Mouse (Mus musculus) kidney, postnatal 4 days (tissue): ENCODE measurements around the gene Gm45337.
"Not testable (repeated sequence)": the region's sequence is repeated elsewhere in the genome, so short reads cannot be mapped to it uniquely, and the experiment has no call there.

Source experiments
- DNase-seq, 2 experiments: peaks; one replicate each; pipeline ENCODE4 v3.0.0; 2021; ENCODE audit warnings: mixed read lengths in 2 of 2

Gene Gm45337

DNA sequence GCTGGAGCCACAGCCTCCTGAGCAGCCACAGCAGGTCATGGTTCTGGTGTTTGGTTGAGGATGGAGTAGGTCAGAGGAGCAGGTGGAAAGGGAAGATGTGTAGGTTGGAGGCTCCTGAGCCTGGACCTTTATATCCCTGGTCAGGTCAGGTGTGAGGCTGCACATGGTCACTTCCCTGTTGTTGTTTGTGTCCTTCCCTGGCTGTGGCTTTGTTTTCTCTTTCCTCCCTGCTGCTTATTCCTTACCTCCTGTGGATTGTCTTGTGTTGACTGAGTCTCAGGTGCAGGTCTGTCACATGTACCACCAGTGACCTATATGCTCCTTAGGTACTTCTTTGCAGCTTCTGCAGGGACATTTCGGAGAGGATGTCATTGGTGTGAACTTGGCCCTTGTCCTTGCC is at the start of gene Gm45337:
Gene Gm45337, minus strand, starts transcription at position 101 of the 400 bp plus-strand sequence.
- no peak for DNase-seq

DNA sequence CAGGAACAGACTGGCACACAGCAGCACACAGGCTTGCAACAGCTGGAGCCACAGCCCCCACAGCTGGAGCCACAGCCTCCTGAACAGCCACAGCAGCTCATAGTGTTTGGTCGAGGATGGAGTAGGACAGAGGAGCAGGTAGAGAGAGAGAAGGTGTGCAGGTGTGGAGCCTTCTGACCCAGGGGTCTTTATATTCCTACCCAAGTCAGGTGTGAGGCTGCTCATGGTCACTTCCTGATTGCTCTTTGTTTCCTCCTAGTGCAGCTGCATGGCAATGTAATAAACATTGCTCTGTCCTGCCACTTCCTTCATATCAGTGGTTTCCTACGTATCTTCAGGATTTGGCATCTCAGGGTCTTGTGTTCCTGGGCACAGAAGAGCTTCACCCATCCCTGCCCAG is 45.9 kb upstream of the Gm45337 start, which contains the start of gene Gm10153:
Gene Gm10153, minus strand, starts transcription at position 101 of the 400 bp plus-strand sequence.
- no peak for DNase-seq

DNA sequence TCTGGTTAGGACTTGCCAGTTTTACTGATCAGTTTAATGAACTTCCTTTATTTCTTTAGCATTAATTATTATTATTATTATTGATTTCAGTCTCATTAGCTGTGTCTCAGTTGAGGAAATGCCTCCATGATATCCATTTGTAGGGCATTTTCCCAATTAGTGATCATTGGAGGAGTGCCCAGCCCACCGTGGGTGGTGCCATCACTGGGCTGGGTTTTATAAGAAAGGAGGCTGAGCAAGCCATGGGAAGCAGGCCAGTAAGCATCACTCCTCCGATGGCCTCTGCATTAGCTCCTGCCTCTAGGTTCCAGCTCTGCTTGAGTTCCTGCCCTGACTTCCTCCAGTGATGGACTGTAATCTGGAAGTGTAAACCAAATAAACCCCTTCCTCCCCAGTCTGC is 43.7 kb upstream of the Gm45337 start:
- no peak for DNase-seq

DNA sequence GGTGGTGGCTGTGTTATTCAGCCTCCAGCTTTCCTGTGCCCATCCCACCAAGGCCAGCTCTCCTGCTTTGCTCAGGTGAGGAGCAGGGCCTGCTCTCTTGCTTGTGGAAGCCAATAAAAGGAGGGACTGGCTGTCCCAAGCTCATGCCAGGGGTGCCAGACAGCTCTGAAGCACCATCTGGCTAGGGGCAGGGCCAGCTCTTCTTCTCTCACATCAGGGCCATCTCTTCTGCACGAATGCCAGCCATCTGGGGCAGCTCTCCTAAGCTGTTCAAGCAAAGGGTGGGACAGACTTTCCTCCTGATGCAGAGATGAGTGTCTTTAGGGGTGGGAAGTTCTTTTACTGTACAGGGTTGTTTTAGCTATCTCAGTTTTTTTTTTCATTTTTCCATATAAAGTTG is 36.6 kb upstream of the Gm45337 start:
- no peak for DNase-seq

DNA sequence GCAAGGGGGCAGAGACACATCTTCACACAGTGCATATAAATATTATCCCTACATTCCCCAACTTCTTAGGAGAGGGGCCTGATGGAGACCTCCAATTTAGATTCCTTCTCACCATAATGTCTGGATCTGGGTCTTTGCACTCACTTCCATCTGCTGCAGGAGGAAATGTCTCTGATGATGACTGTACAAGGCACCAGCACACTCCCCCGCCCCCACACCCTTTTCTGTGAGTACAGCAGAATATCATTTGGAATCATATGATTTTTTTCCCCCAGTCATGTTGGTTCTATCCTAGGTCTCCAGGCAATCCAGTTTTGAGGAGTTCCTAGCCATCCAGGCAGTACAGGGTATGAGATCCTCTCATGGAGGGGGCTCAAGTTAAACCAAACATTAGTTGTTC is 34.3 kb upstream of the Gm45337 start:
- no peak for DNase-seq

DNA sequence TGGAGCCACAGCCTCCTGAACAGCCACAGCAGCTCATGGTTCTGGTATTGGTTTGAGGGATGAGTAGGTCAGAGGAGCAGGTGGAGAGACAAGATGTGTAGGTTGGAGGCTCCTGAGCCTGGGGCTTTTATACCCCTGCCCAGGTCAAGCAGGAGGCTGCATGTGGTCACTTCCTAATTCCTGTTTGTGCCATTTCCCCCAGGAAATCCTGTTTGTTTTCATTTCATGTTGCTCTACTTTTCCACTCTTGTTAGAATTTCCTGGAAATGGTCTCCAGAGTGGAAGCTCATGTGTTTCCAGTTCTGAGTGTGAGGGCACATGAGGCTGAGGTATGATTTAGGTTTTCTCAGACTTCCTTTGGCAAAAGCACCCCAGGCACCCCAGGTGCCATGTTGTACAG is 31.5 kb upstream of the Gm45337 start, which contains the start of gene Krtap5-2:
Gene Krtap5-2, minus strand, starts transcription at position 101 of the 400 bp plus-strand sequence.
- not testable (repeated sequence) for DNase-seq

DNA sequence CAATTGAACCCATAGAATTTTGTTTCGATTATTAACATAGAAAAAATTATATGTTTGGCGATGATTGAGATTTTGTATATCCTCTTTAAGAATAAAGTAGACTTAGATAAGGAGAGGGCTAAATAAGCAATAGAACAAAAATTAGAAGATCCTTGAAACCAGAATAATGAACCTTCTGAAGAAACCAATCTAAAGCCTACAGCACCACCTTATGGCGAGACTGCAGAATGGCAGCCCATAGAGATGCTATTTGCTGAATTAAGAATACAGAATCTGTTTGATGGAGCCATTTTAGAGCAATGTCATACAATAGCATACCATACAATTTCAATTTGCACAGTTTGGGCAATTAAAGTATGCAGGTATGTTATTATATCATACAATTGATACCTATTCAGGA is 25.4 kb upstream of the Gm45337 start:
- no peak for DNase-seq

DNA sequence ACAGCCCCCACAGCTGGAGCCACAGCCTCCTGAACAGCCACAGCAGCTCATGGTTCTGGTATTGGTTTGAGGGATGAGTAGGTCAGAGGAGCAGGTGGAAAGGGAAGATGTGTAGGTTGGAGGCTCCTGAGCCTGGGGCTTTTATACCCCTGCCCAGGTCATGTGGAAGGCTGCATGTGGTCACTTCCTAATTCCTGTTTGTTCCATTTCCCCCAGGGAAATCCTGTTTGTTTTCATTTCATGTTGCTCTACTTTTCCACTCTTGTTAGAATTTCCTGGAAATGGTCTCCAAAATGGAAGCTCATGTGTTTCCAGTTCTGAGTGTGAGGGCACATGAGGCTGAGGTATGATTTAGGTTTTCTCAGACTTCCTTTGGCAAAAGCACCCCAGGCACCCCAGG is 21.2 kb upstream of the Gm45337 start, which contains the start of gene Gm4553:
Gene Gm4553, minus strand, starts transcription at position 101 of the 400 bp plus-strand sequence.
- not testable (repeated sequence) for DNase-seq

DNA sequence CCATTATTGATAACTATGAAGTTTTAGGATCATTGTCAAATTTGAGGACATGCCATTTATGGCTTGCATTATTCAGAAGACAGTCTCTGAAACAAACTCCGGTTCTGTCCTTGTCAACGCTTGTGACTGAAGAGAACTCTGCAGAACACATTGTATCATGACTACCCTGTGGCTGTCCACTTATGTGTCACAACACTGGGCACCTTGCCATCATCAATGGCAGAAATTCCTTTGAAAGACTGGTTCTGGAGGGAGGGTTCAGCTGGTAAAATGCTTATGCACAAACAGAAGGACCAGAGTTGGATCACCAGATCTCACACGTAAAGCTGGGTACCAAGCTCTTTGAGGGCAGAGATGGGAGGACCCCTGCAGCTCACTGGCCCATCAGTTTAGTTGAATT is 15.0 kb upstream of the Gm45337 start:
- DNase-seq, result no peak

DNA sequence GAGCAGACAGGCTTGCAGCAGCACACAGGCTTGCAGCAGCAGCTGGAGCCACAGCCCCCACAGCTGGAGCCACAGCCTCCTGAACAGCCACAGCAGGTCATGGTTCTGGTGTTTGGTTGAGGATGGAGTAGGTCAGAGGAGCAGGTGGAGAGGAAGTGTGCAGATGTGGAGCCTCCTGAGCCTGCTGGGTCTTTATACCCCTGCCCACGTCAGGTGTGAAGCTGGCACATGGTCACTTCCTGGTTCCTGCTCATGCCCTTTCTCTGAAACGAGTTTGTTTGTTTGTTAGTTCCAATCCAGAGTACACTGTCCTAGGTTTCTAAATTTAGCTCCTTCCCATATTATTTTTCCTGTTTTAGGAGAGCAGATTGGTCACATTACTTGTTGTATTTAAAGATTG is 12.6 kb upstream of the Gm45337 start, which contains the start of gene Gm29735:
Gene Gm29735, minus strand, starts transcription at position 101 of the 400 bp plus-strand sequence.
- DNase-seq, result not testable (repeated sequence)

DNA sequence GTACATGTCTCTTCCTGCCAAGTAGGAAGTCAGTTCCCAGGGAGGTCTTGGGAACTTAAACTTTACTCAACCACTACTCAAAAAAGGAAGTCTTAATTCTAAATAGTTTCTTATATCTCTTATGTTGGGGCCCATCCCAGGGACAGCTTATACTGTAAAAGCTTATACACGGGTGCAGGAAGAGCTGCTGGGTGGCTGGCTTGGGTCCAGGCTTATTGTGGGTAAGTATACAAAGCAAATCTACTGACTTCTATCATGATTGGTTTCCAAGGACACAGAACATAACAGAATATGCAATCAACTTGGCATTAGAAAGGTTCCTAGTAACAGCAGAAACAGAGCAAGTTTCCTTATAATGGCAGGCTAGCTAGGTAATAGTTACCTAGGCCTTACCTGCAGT is 10.9 kb upstream of the Gm45337 start:
- DNase-seq, result no peak

DNA sequence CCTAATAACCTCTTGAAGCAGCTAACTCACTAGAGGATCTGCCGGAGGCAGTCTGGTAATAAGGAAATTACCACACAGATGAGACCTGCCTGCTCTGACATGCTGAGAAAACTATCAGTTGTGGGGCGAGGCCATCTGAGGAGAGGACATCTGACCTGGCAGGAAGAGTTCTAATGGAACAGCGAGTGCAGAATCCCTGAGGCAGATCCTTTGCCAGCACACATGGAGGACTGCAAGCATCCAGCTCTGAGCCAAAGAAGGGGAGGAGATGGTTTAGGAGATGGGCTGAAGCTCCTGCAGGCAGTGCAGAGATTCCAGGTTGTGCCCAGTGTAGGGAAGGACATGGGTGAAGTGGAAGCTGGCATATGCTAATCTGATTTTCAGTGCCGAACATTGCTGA is 7.8 kb upstream of the Gm45337 start:
- no peak for DNase-seq

DNA sequence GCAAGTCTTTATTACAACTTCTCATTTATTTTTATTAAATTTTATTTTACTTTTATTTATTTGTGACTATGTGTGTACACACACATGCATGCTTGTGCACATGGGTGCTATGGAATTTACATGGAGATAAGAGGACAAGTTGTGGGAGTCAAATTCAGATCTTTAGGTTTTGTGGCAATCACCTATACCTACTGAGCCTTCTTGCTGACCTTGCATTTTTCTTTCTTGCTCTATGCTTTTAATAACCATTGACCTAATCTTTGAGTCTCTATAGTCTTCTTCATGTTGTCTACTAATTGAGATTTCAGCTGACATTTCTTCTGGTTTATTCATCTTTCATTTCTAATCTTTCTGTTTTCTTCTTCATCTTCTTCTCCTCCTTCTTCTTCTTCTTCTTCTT is 4.2 kb upstream of the Gm45337 start:
- no peak for DNase-seq

DNA sequence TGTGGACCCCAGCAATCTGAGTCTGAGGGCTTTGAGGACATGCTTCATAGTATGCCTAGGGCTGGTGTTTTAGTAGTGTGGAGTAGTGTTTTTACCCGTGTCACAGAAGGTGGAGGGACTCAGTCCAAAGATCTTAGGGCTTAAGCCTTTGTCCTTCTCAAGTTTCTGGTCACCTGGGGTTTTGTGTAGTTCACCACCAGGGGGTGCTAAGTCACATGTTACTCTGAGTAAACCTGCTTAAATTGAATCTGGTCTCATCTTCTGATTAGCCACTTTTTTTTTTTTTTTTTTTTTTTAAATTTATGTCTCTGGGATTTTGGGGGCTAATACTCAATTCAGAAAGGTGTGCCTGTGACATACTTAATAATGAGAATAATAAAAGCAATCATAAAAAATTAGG is 1.6 kb upstream of the Gm45337 start:
- peak; percentile 60 to 72 for DNase-seq

DNA sequence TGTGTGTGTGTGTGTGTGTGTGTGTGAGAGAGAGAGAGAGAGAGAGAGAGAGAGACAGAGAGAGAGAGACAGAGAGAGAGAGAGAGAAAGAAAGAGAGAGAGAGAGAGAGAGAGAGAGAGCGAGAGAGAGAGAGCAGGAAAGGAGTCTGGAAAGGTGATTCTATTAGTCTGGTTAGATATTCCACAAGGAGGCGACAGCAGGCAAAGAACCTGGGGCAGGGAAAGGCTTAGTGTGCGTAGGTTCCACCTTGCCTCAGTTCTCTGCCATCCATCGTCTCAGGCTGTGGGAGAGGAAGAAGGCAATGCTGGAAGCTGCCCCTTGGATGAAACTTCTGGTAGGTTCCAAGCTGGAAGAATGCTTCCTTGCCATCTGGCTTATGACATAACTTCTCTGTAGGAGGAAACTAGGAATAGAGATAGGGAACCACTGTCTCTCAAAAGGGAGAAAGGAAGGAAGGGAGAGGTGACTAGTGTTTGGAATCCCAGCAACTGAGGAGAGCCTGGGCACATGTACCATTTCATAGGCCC is 1.1 kb upstream of the Gm45337 start:
- DNase-seq, result no peak

DNA sequence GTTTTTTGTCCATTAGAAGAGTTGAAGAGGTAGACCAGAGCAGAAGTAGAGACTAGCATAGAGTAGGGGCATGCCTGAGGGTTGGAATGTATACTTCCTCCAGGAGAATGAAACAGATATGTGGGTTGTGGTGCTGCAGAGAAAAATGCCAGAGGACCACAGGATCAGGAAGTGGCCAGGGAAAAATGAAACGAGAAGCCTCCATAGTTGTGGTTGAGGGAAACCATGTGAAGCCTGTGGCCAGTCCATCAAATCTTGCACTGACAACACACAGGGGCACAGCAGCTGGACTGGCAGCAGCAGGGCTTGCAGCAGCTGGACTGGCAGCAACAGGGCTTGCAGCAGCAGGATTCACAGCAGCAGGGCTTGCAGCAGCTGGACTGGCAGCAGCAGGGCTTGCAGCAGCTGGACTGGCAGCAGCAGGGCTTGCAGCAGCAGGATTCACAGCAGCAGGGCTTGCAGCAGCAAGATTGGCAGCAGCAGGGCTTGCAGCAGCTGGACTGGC is 849 bp downstream of the Gm45337 start:
- DNase-seq, result not testable (repeated sequence)

DNA sequence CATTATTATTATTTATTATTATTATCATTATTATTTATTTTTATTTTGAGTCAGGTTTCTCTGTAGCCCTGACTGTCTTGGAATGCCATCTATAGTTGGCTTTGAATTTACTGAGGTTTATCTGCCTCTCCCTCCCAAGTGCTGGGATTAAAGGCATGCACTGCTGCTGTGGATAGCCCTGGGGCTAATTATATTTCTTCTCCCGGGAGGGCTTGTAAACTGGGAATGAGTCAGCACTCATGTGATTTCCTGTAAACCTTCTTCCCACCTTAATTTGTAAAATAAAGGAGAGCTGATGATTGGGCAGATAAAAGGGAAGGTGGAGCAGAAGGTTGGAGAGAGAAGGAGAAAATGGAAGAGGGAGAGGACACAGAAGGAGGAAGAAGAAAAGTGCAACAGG is 3.7 kb downstream of the Gm45337 start:
- DNase-seq, result no peak

DNA sequence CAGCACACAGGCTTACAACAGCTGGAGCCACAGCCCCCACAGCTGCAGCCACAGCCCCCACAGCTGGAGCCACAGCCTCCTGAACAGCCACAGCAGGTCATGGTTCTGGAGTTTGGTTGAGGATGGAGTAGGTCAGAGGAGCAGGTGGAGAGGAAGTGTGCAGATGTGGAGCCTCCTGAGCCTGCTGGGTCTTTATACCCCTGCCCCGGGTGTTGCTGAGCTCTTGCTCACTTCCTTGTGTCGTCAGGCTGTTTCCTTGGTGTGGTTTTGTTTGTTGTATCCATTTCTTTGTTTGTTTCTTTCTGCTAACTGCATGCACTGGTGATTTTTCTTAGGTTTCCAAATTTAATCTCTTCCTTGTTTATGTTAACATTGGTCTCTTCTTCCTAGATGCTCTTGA is 8.5 kb downstream of the Gm45337 start, which contains the start of gene Gm39115:
Gene Gm39115, minus strand, starts transcription at position 101 of the 400 bp plus-strand sequence.
- DNase-seq, result not testable (repeated sequence)

DNA sequence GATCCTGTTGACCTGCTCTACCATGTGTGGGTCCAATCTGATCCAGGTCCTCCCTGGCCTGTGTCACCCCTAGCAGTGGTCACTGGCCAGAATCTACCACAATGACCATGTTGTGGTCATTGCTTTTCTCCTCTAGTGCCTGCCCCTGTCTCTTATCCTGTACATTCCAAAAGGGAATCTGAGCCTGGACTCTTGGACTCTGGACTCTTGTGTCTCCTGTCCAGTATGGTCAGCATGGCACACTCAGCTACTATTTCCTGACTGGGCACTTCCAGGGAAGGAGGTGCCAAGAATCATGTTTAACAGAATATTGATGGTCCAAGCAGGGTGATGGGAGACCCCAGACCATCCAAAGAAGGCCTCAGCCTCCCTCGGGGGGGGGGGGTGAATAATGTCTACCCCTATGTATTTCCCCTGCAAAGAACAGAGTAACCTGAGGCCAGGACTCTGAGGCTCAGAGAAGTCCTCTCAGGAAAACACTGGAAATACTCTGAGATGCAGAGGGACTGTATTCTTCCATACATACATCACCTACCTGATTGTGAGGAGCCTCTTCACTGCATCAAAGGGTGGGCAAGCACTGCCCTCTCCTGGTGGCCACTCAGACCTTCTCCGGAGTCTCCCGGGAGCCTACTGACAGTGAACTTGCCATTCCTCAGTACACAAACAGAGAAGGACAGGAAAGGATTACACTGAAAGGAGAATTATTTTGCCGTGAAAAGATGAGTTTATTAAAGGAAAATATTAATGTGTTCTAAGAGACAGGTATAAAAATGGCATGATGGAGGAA is 10.0 kb downstream of the Gm45337 start:
- peak; percentile 35 to 50 for DNase-seq

DNA sequence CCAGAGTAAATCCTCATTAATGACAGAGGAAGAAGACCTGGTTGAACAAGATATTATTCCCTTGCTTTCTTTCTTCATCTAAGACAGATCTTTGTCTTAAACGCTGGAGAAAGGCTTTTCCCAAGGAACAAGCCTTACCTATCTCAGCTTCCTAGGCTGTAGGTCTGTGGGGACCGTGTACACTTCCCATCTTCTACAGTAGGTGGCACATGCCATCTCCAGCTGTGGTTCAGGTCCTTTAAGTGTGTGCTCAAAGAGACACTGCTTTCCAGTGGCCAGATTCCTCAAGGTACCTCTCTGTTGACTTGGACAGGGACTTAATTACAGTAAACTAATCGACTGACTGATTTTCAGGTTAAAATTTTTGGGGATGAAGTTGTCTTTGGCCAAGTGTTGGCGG is 15.6 kb downstream of the Gm45337 start:
- no peak for DNase-seq

DNA sequence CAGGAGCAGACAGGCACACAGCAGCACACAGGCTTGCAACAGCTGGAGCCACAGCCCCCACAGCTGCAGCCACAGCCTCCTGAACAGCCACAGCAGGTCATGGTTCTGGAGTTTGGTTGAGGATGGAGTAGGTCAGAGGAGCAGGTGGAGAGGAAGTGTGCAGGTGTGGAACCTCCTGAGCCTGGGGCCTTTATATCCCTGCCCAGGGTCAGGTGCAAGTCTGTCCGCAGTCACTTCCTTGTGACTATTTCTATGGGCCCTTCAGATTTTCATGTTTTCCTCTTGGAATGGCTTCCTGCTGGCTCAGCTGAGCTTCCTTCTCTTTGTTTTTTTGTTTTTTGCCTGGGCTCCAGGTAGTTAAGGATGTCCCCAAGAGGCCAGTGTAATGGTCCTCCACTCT is 23.8 kb downstream of the Gm45337 start, which contains the start of gene Gm45618:
Gene Gm45618, minus strand, starts transcription at position 101 of the 400 bp plus-strand sequence.
- not testable (repeated sequence) for DNase-seq

DNA sequence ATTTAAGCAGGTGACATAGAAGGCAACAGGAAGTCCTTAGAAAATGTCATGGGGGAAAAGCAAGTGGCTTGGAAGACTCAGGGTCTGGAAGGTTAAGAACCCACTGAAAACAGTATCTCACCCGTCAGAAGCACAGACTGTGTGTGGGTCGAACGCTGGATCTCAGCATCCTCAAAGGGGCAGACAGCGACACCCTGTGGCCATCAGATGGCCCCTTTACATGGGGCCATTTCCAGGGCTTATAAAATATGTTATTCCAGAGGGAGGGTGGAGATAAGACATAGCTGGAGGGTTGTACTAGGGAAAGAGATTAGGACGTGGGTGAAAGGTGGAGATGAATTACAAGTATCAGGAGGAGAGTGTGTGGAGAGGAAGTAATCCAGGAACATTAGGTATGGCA is 24.8 kb downstream of the Gm45337 start:
- DNase-seq, result peak; percentile 28 to 33

DNA sequence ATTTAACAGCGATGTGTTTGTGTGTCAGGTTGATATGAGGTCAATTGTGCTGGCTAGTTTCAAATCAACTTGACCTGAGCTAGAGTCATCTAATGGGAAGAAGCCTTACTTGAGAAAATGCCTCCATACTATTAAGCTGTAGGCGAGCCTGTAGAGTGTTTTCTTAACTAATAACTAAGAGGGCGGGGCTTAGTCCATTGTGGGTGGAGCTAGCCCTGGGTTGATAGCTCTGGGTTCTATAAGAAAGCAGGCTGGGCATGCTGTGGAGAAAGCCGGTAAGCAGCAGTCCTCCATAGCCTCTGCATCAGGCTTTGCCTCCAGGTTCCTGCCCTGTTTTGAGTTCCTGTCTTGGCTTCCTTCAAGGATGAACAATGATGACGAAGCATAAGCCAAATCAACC is 39.7 kb downstream of the Gm45337 start:
- DNase-seq, result no peak

DNA sequence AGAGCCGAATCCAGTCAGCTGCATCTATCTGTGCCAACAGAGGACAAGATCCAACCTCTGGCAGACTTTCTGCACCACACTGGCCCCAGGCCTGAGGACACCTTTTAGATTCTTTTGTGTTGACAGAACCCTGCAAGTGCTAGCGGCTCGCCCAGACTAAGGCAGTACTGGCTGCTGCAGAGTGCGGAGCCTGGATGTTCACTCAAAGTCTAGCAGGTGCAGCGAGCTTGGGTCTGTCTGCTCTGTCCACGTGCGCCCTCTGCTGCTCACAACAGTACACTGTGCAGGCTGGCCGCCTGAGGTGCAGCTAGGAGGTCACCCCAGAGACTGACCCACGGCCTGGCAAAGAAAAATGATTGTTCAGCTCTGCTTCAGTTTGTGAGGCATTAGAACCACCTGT is 46.6 kb downstream of the Gm45337 start:
- peak; percentile 85 to 90 for DNase-seq
